Mouse (Mus musculus) heart, adult 2 months (tissue): ENCODE measurements around the gene Rab1b. TPM values are rescaled to one million over a fixed set of nuclear protein-coding genes. Genes with fewer than 3 reads are reported as not detected.

Experiments used
- DNase-seq, 2 experiments: peaks; one replicate each; pipeline ENCODE4 v3.0.0; 2021
- H3K27ac ChIP-seq: fragments of 200-600 bp; 2 replicates; pipeline ENCODE4 v1.8.1; 2022
- H3K27me3 ChIP-seq: fragments of 200-500 bp; 2 replicates; pipeline ENCODE4 v1.6.1; 2012; ENCODE audit warnings: mild to moderate bottlenecking, low read length, inconsistent platforms, mixed read lengths; ENCODE audit not compliant: control insufficient read depth, insufficient read depth
- H3K36me3 ChIP-seq: fragments of 200-500 bp; 2 replicates; pipeline ENCODE4 v1.6.1; 2012; ENCODE audit warnings: low read length, inconsistent platforms; ENCODE audit not compliant: control insufficient read depth, insufficient read depth
- H3K4me1 ChIP-seq: fragments of 200-500 bp; 2 replicates; pipeline ENCODE4 v1.6.1; 2011; ENCODE audit warnings: low read length; ENCODE audit not compliant: control insufficient read depth, insufficient read depth
- H3K4me3 ChIP-seq: fragments of 200-600 bp; 2 replicates; pipeline ENCODE4 v1.8.1; 2022
- H3K79me2 ChIP-seq: fragments of 200-500 bp; replicated peaks from 2 replicates; pipeline ENCODE4 v1.6.1; 2012; ENCODE audit warnings: mild to moderate bottlenecking, inconsistent platforms, low read length, moderate library complexity, mixed read lengths; ENCODE audit not compliant: control insufficient read depth, insufficient read depth
- H3K9ac ChIP-seq: fragments of 200-500 bp; 2 replicates; pipeline ENCODE4 v1.6.1; 2012; ENCODE audit warnings: low read depth, mild to moderate bottlenecking, control low read depth, inconsistent platforms, low read length, mixed read lengths
- CTCF ChIP-seq: fragments of 200-600 bp; IDR thresholded peaks from 2 replicates; pipeline ENCODE4 v1.8.1; 2022; ENCODE audit warnings: antibody characterized with exemption, mild to moderate bottlenecking, moderate library complexity
- EP300 ChIP-seq: fragments of 200-500 bp; IDR thresholded peaks from 2 replicates; pipeline ENCODE4 v1.6.1; 2011; ENCODE audit warnings: low read depth, low read length, control low read depth; ENCODE audit not compliant: insufficient read depth
- POLR2A ChIP-seq: fragments of 200-500 bp; IDR thresholded peaks from 2 replicates; pipeline ENCODE4 v1.6.1; 2011; ENCODE audit warnings: mild to moderate bottlenecking, low read depth, low read length, control low read depth; ENCODE audit not compliant: insufficient read depth
- WGBS: fragments of 180-500 bp; shearing (Covaris S2); methylation state at CpG from one replicate; pipeline ENCODE4 v1.1.7; 2018; 5-methylcytosine and 5-hydroxymethylcytosine counted together
- intact Hi-C: fragments of 180-260 bp; cut with DNase I; formaldehyde crosslinking; loops from one replicate; pipeline ENCODE4 v1.15.1; 2025
- polyA plus RNA-seq: library from polyadenylated mRNA; depleted of rRNA; stranded (reverse); fragments of >200 nt; gene quantifications from 2 replicates; pipeline ENCODE4 v1.2.3, GENCODE M21; 2012
- total RNA-seq, 2 experiments: library from RNA; stranded (reverse); gene quantifications; 2 replicates each; pipeline ENCODE4 v1.2.3; 2021

Gene Rab1b
- total and polyA plus RNA-seq, 3 experiments, result 173 to 221 (median 195) TPM

- no peaks in the 10 kb centered on the region for H3K36me3 ChIP-seq
- WGBS, result 43% methylated on average over 21 of the region's 21 CpGs
- peak in 1 of 2 experiments; percentile 38 for DNase-seq
- no peaks in the 10 kb centered on the region; the same call in 1 of the 2 replicates for H3K27me3 ChIP-seq
- intact Hi-C loops, result no loop called here
- TF ChIP-seq POLR2A (no peak), CTCF (no peak), EP300 (no peak)
- peak overlapping the region; percentile 54 for H3K4me3 ChIP-seq
- no peaks in the 10 kb centered on the region for H3K79me2 ChIP-seq
- peaks cover 8% of the 10 kb centered on the region for H3K4me1 ChIP-seq
- peak overlapping the region; percentile 75 for H3K9ac ChIP-seq
- H3K27ac ChIP-seq, result peak overlapping the region; percentile 59
Observed at GRCm38 (mm10) chr19:5068570-5069234, 38.2 kb downstream of the Rab1b start.

- Histone ChIP-seq H3K4me3 (peak within 1 kb of the TSS; percentile 54), H3K27ac (peak within 1 kb of the TSS; percentile 59), H3K4me1 (peaks cover 8% of the 10 kb centered on the region), H3K36me3 (no peaks in the 10 kb centered on the region), H3K9ac (peak within 1 kb of the TSS; percentile 75), H3K79me2 (no peaks in the 10 kb centered on the region), H3K27me3 (no peaks in the 10 kb centered on the region; the same call in 1 of the 2 replicates)
- intact Hi-C loops, result no loop called here
- TF ChIP-seq POLR2A, result peak; percentile 47; the same call in 1 of the 2 replicates
- no peak for TF ChIP-seq CTCF
- no peak for TF ChIP-seq EP300
- peak; percentile 83 to 87 for DNase-seq
- 1% methylated on average over 55 of the region's 56 CpGs for WGBS
Observed at GRCm38 (mm10) chr19:5067867-5068569, 38.9 kb downstream of the Rab1b start, which contains the start of gene Cd248. Cd248 (plus strand) TSS chr19:5068078.

- 13% methylated on average over 15 of the region's 15 CpGs for WGBS
- Histone ChIP-seq H3K36me3 (no peaks in the 10 kb centered on the region), H3K9ac (peak overlapping the region; percentile 7; the same call in 1 of the 2 replicates), H3K27ac (peak overlapping the region; percentile 58), H3K79me2 (no peaks in the 10 kb centered on the region), H3K27me3 (no peaks in the 10 kb centered on the region; the same call in 1 of the 2 replicates), H3K4me1 (peaks cover 6% of the 10 kb centered on the region), H3K4me3 (peak overlapping the region; percentile 54)
- DNase-seq, result peak in 1 of 2 experiments; percentile 38
- TF ChIP-seq EP300 (no peak), POLR2A (no peak), CTCF (no peak)
- intact Hi-C loops, result no loop called here
Observed at GRCm38 (mm10) chr19:5067040-5067799, 39.7 kb downstream of the Rab1b start.

- Histone ChIP-seq H3K9ac (no peak overlapping the region), H3K27ac (no peak overlapping the region), H3K79me2 (no peaks in the 10 kb centered on the region), H3K27me3 (no peaks in the 10 kb centered on the region; the same call in 1 of the 2 replicates), H3K36me3 (no peaks in the 10 kb centered on the region), H3K4me1 (peaks cover 6% of the 10 kb centered on the region), H3K4me3 (no peak overlapping the region)
- 42% methylated on average over 7 of the region's 7 CpGs for WGBS
- TF ChIP-seq EP300, result no peak
- TF ChIP-seq CTCF, result no peak
- TF ChIP-seq POLR2A, result no peak
- peak in 1 of 2 experiments; percentile 43 for DNase-seq
- intact Hi-C loops, result no loop called here
Observed at GRCm38 (mm10) chr19:5065104-5065503, 41.8 kb downstream of the Rab1b start.

GRCm38 (mm10) chr19:5062446-5062845 lies 44.4 kb downstream of the Rab1b start:
- H3K79me2 ChIP-seq, result no peaks in the 10 kb centered on the region
- no peaks in the 10 kb centered on the region for H3K36me3 ChIP-seq
- intact Hi-C loops, result no loop called here
- peak; percentile 63 to 74 for DNase-seq
- no peak for TF ChIP-seq POLR2A
- no peak for TF ChIP-seq EP300
- TF ChIP-seq CTCF, result no peak
- H3K4me3 ChIP-seq, result no peak overlapping the region
- no peaks in the 10 kb centered on the region for H3K27me3 ChIP-seq
- peaks cover 16% of the 10 kb centered on the region for H3K4me1 ChIP-seq
- 58% methylated on average over 6 of the region's 6 CpGs for WGBS
- H3K9ac ChIP-seq, result no peak overlapping the region
- no peak overlapping the region for H3K27ac ChIP-seq
